Mouse (Mus musculus) forebrain, embryonic 16.5 days (tissue): ENCODE results near the gene Prom1. TPM values are rescaled to one million over a fixed set of nuclear protein-coding genes. Genes with fewer than 3 reads are reported as not detected.
A peak's percentile ranks its signal among the peaks of the same experiment; 100 is the strongest.

Experiments used
- ATAC-seq: fragments of 200-750 bp; cut with Nextera tagmentation; 2 replicates; pipeline ENCODE4 v1.8.0; 2017; ENCODE audit warnings: mild to moderate bottlenecking, moderate library complexity
- H3K27ac ChIP-seq: fragments of 300-500 bp; sonication (generic); 2 replicates; pipeline ENCODE4 v1.5.1; 2014; ENCODE audit warnings: low read length, control low read depth
- H3K27me3 ChIP-seq: fragments of 300-500 bp; sonication (generic); replicated peaks from 2 replicates; pipeline ENCODE4 v1.6.1; 2014; ENCODE audit warnings: low read length; ENCODE audit not compliant: control insufficient read depth, insufficient read depth
- H3K36me3 ChIP-seq: fragments of 300-500 bp; sonication (generic); 2 replicates; pipeline ENCODE4 v1.6.1; 2014; ENCODE audit not compliant: control insufficient read depth, insufficient read depth
- H3K4me1 ChIP-seq: fragments of 300-500 bp; sonication (generic); replicated peaks from 2 replicates; pipeline ENCODE4 v1.6.1; 2014; ENCODE audit warnings: low read length; ENCODE audit not compliant: control insufficient read depth, insufficient read depth
- H3K4me2 ChIP-seq: fragments of 300-500 bp; sonication (generic); 2 replicates; pipeline ENCODE4 v1.6.1; 2014; ENCODE audit warnings: mild to moderate bottlenecking, low read length, control low read depth
- H3K4me3 ChIP-seq: fragments of 300-500 bp; sonication (generic); replicated peaks from 2 replicates; pipeline ENCODE4 v1.5.1; 2014; ENCODE audit warnings: mild to moderate bottlenecking, low read length, control low read depth
- H3K9ac ChIP-seq: fragments of 300-500 bp; sonication (generic); replicated peaks from 2 replicates; pipeline ENCODE4 v1.6.1; 2014; ENCODE audit warnings: low read depth, low read length, control low read depth
- H3K9me3 ChIP-seq: fragments of 300-500 bp; sonication (generic); 2 replicates; pipeline ENCODE4 v1.6.1; 2016; ENCODE audit warnings: low read length; ENCODE audit not compliant: control insufficient read depth
- WGBS: fragments of 180-500 bp; shearing (Covaris S2); extraction: QIAGEN DNeasy Blood & Tissue Kit; methylation state at CpG from one replicate; pipeline ENCODE4 v1.1.7; 2014; 5-methylcytosine and 5-hydroxymethylcytosine counted together
- polyA plus RNA-seq: library from polyadenylated mRNA; unstranded; fragments of >200 nt; fragmentation: Nextera tagmentation; extraction: Ambion mirVana; gene quantifications from 2 replicates; pipeline ENCODE4 v1.2.1, GENCODE M21; 2015

The Prom1 gene
- polyA plus RNA-seq, 1 experiment from 2014 or later: 34.5 TPM

- Histone ChIP-seq H3K4me3 (no peak overlapping the region), H3K4me1 (no peaks in the 10 kb centered on the region), H3K9ac (no peak overlapping the region), H3K4me2 (no peak overlapping the region), H3K27me3 (no peaks in the 10 kb centered on the region), H3K36me3 (no peaks in the 10 kb centered on the region), H3K27ac (no peak overlapping the region), H3K9me3 (no peaks in the 10 kb centered on the region)
- 62% methylated on average over 2 of the region's 2 CpGs for WGBS
- no peak for ATAC-seq
These were observed 133.2 kb downstream of the Prom1 start for GRCm38 (mm10) chr5:43968634-43969033.

DNA sequence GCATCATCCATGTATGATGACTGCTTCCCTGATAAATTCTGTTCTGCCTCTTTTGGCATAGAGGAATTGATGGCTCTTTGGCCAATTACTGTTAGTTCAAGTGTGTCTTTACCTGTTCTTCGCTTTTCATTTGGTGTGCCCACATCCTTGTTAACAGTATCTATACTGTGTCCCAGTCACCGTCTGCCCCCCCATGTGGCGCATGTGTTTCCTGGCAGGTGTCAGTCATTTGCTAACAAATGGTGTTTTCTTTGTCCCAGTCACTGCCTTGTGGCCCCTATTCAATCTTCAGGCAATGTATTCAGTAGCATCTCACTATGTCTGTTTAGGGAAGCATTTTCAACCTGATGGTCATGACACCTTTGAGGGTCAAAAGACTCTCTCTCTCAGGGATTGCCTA lies 140.8 kb downstream of the Prom1 start:
- Histone ChIP-seq H3K9me3 (no peaks in the 10 kb centered on the region), H3K4me2 (no peak overlapping the region), H3K27ac (no peak overlapping the region), H3K4me3 (no peak overlapping the region), H3K4me1 (no peaks in the 10 kb centered on the region), H3K36me3 (no peaks in the 10 kb centered on the region), H3K27me3 (no peaks in the 10 kb centered on the region), H3K9ac (no peak overlapping the region)
- no peak for ATAC-seq
- 93% methylated on average over 3 of the region's 3 CpGs for WGBS

GRCm38 (mm10) chr5:43959884-43960440 lies 141.9 kb downstream of the Prom1 start:
- no peak overlapping the region for H3K27ac ChIP-seq
- ATAC-seq: no peak
- H3K4me1 ChIP-seq: no peaks in the 10 kb centered on the region
- WGBS: 84% methylated on average over 3 of the region's 3 CpGs
- H3K9me3 ChIP-seq: no peaks in the 10 kb centered on the region
- no peaks in the 10 kb centered on the region for H3K36me3 ChIP-seq
- H3K4me3 ChIP-seq: no peak overlapping the region
- no peak overlapping the region for H3K4me2 ChIP-seq
- H3K9ac ChIP-seq: no peak overlapping the region
- no peaks in the 10 kb centered on the region for H3K27me3 ChIP-seq

DNA sequence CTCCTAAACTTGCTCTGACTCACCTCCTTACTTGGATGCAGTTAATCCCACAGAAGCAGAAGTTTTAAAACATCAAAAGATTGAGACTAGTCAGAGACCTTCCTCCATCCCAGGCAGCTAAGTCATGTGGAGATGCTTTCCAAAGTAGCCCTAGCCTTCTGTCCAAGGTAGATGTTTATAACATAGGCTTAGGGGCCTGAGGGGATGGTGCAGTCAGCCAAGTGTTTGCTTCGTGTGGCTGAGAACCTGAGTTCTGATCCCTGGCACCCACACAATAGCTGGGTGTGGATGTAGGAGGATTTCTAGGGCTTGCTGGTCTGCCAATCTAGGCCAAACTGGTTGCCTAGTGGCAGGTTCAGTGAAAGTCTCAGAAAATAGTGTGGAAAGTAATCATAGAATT lies 148.6 kb downstream of the Prom1 start:
- Histone ChIP-seq H3K4me1 (no peaks in the 10 kb centered on the region; the same call in 1 of the 2 replicates), H3K4me2 (no peak overlapping the region), H3K36me3 (no peaks in the 10 kb centered on the region), H3K9me3 (no peaks in the 10 kb centered on the region), H3K27me3 (no peaks in the 10 kb centered on the region), H3K9ac (no peak overlapping the region), H3K27ac (no peak overlapping the region), H3K4me3 (no peak overlapping the region)
- WGBS: 70% methylated on average over 1 of the region's 1 CpGs
- no peak for ATAC-seq

DNA sequence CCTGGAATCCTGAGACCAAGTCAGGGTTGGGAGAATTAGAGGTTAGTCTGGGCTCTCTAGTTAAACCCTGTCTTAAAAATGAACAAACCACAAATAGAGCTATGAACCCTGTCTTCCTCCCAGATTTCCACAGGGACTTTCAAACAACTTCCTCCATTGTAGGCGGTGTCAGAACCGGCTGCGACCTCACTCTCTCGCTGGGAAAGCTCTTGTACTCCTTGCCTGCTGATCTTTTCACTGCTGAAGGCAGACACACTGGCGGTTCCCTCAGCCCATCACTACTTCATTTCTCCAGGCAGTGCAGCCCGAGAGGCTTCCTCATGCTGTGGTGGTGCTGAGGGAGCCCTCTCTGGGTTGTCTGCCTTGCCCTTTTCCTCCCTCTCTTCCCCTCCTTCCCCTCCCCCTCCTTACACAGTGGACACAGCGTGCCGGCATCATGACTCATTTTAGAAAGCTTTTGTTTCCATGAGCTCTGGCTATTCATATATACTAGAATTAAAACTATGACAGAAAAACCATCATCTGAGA lies 153.0 kb downstream of the Prom1 start:
- 0 out of 2 replicates have a peak, but pooled peaks have one; percentile 23 for ATAC-seq
- H3K27ac ChIP-seq: no peak overlapping the region
- H3K36me3 ChIP-seq: no peaks in the 10 kb centered on the region
- 2% methylated on average over 8 of the region's 8 CpGs for WGBS
- peak overlapping the region; percentile 32 for H3K4me2 ChIP-seq
- H3K4me3 ChIP-seq: no peak overlapping the region
- H3K27me3 ChIP-seq: no peaks in the 10 kb centered on the region
- 0 out of 2 replicates have a peak overlapping the region, but pooled peaks have one; percentile 6 for H3K9ac ChIP-seq
- no peaks in the 10 kb centered on the region for H3K9me3 ChIP-seq
- H3K4me1 ChIP-seq: peaks cover 5% of the 10 kb centered on the region

DNA sequence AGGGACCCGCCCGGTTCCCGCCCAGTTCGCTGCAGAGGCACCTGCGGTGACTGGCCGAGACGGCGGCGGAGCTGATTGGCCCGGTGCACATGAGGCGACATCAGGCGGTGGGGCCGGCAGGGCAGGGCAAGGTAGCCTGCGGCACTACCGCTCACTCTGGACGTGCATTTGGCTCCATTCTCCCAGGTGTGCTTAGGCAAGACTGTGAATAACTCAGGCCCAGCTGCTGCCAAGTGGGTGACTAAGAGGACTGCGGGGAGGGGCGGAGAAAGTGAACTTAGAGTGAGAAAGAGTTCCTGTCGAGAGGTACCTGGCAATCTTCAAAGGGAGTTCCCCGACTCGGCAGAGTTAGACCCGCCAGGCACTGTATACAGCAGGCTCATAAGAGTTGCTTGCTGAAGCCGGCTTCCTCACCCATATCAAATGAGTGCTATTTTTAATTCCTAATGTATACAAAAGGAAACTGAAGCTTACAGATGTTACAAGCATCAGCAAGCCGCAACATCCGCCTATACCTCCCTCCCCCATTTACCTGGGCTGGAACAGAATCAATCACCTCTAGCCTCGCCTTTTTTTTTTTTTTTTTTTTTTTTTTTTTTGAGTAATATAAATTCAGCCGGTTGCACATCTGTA lies 153.6 kb downstream of the Prom1 start:
- H3K36me3 ChIP-seq: no peaks in the 10 kb centered on the region
- no peaks in the 10 kb centered on the region for H3K27me3 ChIP-seq
- H3K4me1 ChIP-seq: peaks cover 5% of the 10 kb centered on the region
- H3K9ac ChIP-seq: no peak overlapping the region
- under 1% methylated on average over 27 of the region's 27 CpGs for WGBS
- no peaks in the 10 kb centered on the region for H3K9me3 ChIP-seq
- peak; percentile 83 for ATAC-seq
- H3K4me2 ChIP-seq: peak overlapping the region; percentile 60
- no peak overlapping the region for H3K27ac ChIP-seq
- H3K4me3 ChIP-seq: peak overlapping the region; percentile 36

DNA sequence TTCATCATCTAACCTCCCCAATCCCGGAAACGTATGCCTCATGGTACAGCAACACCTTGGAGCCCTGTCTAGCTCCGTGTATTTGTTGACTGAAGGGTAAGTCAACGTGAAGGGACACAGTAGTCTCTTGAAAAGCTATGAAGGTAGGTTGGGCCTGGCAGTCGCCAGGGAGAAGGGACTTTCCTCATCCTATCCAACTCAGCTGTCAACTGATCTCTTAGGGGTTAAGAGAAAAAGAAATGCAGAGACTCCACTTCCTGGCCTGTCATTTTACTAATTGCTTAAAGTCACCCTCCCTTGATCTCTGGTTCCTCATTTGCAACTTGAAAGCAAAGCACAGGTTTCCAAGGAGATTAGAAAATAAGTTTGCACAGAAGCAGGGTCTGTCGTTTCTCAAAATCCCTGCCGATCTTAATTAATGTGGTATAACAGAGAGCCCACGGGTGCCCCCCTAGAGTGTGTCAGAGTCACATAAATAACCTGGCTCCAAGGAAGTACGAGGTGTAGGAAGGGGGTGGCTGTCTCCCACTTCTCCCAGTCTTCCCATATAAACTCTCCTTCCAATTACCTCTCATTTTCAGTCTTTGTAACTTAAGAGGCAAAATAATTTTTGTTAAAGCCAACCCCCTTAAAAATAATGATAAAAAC lies 154.4 kb downstream of the Prom1 start:
- peak; percentile 45; the same call in 1 of the 2 replicates for ATAC-seq
- peaks cover 5% of the 10 kb centered on the region for H3K4me1 ChIP-seq
- 31% methylated on average over 9 of the region's 9 CpGs for WGBS
- H3K4me3 ChIP-seq: peak overlapping the region; percentile 36
- no peak overlapping the region for H3K27ac ChIP-seq
- no peaks in the 10 kb centered on the region for H3K27me3 ChIP-seq
- H3K9me3 ChIP-seq: no peaks in the 10 kb centered on the region
- H3K36me3 ChIP-seq: no peaks in the 10 kb centered on the region
- H3K9ac ChIP-seq: no peak overlapping the region
- peak overlapping the region; percentile 60 for H3K4me2 ChIP-seq

Other genes starting within 250 kb of the Prom1 start
- 2.4 and 2.9 TPM in 2 replicates for gene Cd38, start 233.5 kb downstream of the Prom1 start, polyA plus RNA-seq
- not detected in 2 replicates for gene Gm7879, start 188.9 kb downstream of the Prom1 start, polyA plus RNA-seq
- gene Fgfbp1, start 120.3 kb downstream of the Prom1 start, polyA plus RNA-seq: 7.9 and 10.0 TPM in 2 replicates
- gene Tapt1, start 124.6 kb upstream of the Prom1 start, polyA plus RNA-seq: 26.4 and 27.3 TPM in 2 replicates